Mouse (Mus musculus) liver, postnatal 0 days (tissue): ENCODE data around the gene Abi1. TPM values are rescaled to one million over a fixed set of nuclear protein-coding genes. Genes with fewer than 3 reads are reported as not detected.
A peak's percentile ranks its signal among the peaks of the same experiment; 100 is the strongest.

Experiments used
- ATAC-seq: fragments of 200-750 bp; cut with Nextera tagmentation; 2 replicates; pipeline ENCODE4 v1.8.0; 2017; ENCODE audit warnings: mild to moderate bottlenecking, moderate library complexity
- DNase-seq: peaks from one replicate; pipeline ENCODE4 v3.0.0-alpha.2; 2016
- H3K27ac ChIP-seq: fragments of 300-500 bp; sonication (generic); 2 replicates; pipeline ENCODE4 v1.5.1; 2014; ENCODE audit warnings: antibody characterized with exemption, moderate library complexity, mild to moderate bottlenecking, low read depth
- H3K27me3 ChIP-seq: fragments of 300-500 bp; sonication (generic); 2 replicates; pipeline ENCODE4 v1.6.1; 2014; ENCODE audit warnings: low read length, control low read depth, mixed read lengths; ENCODE audit not compliant: insufficient read depth
- H3K36me3 ChIP-seq: fragments of 300-500 bp; sonication (generic); replicated peaks from 2 replicates; pipeline ENCODE4 v1.6.1; 2014; ENCODE audit warnings: mild to moderate bottlenecking, control low read depth, low read length, moderate library complexity, mixed read lengths; ENCODE audit not compliant: insufficient read depth
- H3K4me1 ChIP-seq: fragments of 300-500 bp; sonication (generic); 2 replicates; pipeline ENCODE4 v1.6.1; 2014; ENCODE audit warnings: antibody characterized with exemption, mild to moderate bottlenecking, control low read depth; ENCODE audit not compliant: insufficient read depth
- H3K4me2 ChIP-seq: fragments of 300-500 bp; sonication (generic); 2 replicates; pipeline ENCODE4 v1.6.1; 2014; ENCODE audit warnings: low read depth, mild to moderate bottlenecking, low read length, moderate library complexity, mixed read lengths
- H3K4me3 ChIP-seq: fragments of 300-500 bp; sonication (generic); 2 replicates; pipeline ENCODE4 v1.5.1; 2014; ENCODE audit warnings: low read depth, low read length
- H3K9ac ChIP-seq: fragments of 300-500 bp; sonication (generic); replicated peaks from 2 replicates; pipeline ENCODE4 v1.6.1; 2014; ENCODE audit warnings: mild to moderate bottlenecking, moderate library complexity
- H3K9me3 ChIP-seq: fragments of 300-500 bp; sonication (generic); 2 replicates; pipeline ENCODE4 v1.6.1; 2016; ENCODE audit warnings: mild to moderate bottlenecking, control low read depth, low read length, mixed read lengths
- CTCF ChIP-seq: sonication (generic); IDR thresholded peaks from 2 replicates; pipeline ENCODE4 v1.5.1; 2016; ENCODE audit warnings: antibody characterized with exemption, low read depth
- EP300 ChIP-seq: IDR thresholded peaks from 2 replicates; pipeline ENCODE4 v1.6.1; 2016; ENCODE audit warnings: antibody characterized with exemption, low read depth, mild to moderate bottlenecking
- WGBS: fragments of 180-500 bp; shearing (Covaris S2); extraction: QIAGEN DNeasy Blood & Tissue Kit; methylation state at CpG from one replicate; pipeline ENCODE4 v1.1.7; 2014; ENCODE audit not compliant: insufficient replicate concordance; 5-methylcytosine and 5-hydroxymethylcytosine counted together
- polyA plus RNA-seq: library from polyadenylated mRNA; unstranded; fragments of >200 nt; fragmentation: Nextera tagmentation; extraction: Ambion mirVana; gene quantifications from 2 replicates; pipeline ENCODE4 v1.2.1, GENCODE M21; 2015

Abi1 gene
- polyA plus RNA-seq, 1 experiment from 2014 or later: 16.2 TPM

GRCm38 (mm10) chr2:22999620-23000019 is 40.4 kb downstream of the Abi1 start:
- Histone ChIP-seq H3K27me3 (no peaks in the 10 kb centered on the region), H3K4me2 (no peak overlapping the region), H3K36me3 (peaks cover 2% of the 10 kb centered on the region; the same call in 1 of the 2 replicates), H3K4me1 (peaks cover 9% of the 10 kb centered on the region), H3K4me3 (no peak overlapping the region), H3K9ac (no peak overlapping the region), H3K27ac (no peak overlapping the region), H3K9me3 (no peaks in the 10 kb centered on the region)
- WGBS: 65% methylated on average over 1 of the region's 1 CpGs
- no peak for DNase-seq
- ATAC-seq: no peak
- TF ChIP-seq CTCF (no peak), EP300 (no peak)

DNA sequence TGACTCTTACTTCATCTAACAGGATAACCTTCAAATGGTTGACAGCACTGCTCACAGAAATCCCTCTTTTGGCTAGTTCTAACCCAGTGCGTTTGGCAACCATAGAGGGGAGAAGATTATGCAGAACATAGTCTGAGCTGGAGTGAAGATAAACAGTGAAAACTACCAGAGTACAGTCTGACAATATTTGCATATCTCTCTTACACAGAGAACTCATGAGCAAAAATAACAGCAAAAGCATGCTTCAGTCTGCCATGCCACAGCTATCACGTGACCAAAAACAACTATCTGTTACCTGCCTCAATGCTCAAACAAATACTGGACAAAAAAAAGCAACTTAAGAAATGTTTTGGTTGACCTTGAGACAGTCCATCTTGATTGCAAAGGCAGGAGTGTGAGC is 41.2 kb downstream of the Abi1 start:
- Histone ChIP-seq H3K27ac (0 out of 2 replicates have a peak overlapping the region, but pooled peaks have one; percentile 25), H3K4me2 (no peak overlapping the region), H3K4me1 (peaks cover 9% of the 10 kb centered on the region), H3K9ac (no peak overlapping the region), H3K4me3 (no peak overlapping the region), H3K9me3 (no peaks in the 10 kb centered on the region), H3K36me3 (peaks cover 2% of the 10 kb centered on the region; the same call in 1 of the 2 replicates), H3K27me3 (no peaks in the 10 kb centered on the region)
- DNase-seq (no peak), ATAC-seq (peak; percentile 40)
- TF ChIP-seq CTCF: no peak
- TF ChIP-seq EP300: no peak
- 35% methylated on average over 2 of the region's 2 CpGs for WGBS

- Histone ChIP-seq H3K4me1 (peaks cover 9% of the 10 kb centered on the region), H3K9ac (no peak overlapping the region), H3K27ac (no peak overlapping the region), H3K4me3 (no peak overlapping the region), H3K9me3 (no peaks in the 10 kb centered on the region), H3K27me3 (no peaks in the 10 kb centered on the region), H3K36me3 (peaks cover 6% of the 10 kb centered on the region; the same call in 1 of the 2 replicates), H3K4me2 (no peak overlapping the region)
- WGBS: 62% methylated on average over 2 of the region's 2 CpGs
- ATAC-seq (no peak), DNase-seq (no peak)
- TF ChIP-seq CTCF: no peak
- TF ChIP-seq EP300: no peak
Observed at GRCm38 (mm10) chr2:22998015-22998414, 42.0 kb downstream of the Abi1 start.

DNA sequence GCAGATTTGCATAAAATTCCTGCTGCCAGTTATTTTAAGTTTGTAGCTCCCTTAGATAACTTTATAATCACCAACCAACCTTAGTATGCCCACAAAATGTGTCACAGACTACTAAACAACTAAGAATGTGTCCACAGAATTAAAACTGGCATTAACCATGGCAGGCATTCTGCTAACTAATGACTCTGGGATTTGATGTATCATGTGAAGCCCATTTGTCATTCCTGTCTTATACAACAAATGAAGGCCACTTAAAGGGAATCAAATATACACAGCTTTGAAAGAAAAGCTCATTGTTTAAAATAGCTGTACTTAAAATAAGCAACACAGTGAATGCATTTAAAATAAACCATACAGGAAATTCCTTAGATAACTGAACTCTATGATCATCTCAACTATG is 44.0 kb downstream of the Abi1 start:
- no peaks in the 10 kb centered on the region for H3K27me3 ChIP-seq
- no peaks in the 10 kb centered on the region for H3K9me3 ChIP-seq
- H3K4me1 ChIP-seq: peaks cover 9% of the 10 kb centered on the region
- H3K4me2 ChIP-seq: no peak overlapping the region
- ATAC-seq (no peak), DNase-seq (no peak)
- no peak overlapping the region for H3K27ac ChIP-seq
- H3K4me3 ChIP-seq: no peak overlapping the region
- H3K9ac ChIP-seq: no peak overlapping the region
- peaks cover 4% of the 10 kb centered on the region; the same call in 1 of the 2 replicates for H3K36me3 ChIP-seq
- no peak for TF ChIP-seq EP300
- no peak for TF ChIP-seq CTCF

DNA sequence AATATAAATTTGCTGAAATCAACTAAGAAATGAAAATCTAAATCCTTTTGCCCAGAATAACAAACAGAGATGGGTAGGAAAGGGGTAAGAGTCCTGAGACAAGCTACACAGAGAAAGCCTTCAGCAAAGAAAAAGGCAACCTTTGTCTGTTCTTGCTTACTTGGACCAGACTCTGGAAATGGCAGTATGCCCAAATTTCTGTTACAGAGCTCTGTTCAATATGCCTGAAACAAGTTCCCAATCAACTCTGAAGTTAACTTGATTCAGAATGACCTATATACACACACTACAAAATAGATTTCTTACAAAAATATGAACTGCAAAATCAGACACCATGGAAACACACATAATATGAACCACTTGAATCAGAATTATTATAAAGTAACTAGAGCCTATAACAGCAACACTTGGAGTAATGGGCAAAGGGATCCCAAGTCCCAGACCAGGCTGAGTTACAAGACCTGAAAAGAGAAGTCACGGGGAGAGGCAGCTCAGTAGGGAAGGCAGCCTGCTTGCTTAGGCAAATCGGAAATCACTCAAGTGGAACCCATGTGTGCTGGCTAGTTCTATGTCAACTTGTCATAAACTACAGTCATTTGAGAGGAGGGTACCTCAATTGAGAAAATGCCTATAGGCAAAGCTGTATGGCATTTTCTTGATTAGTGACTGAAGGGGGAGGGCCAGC is 53.9 kb downstream of the Abi1 start:
- H3K9me3 ChIP-seq: no peaks in the 10 kb centered on the region
- TF ChIP-seq CTCF: no peak
- TF ChIP-seq EP300: no peak
- H3K4me1 ChIP-seq: peaks cover 8% of the 10 kb centered on the region
- no peak overlapping the region for H3K4me2 ChIP-seq
- ATAC-seq (no peak), DNase-seq (no peak)
- H3K4me3 ChIP-seq: no peak overlapping the region
- H3K27ac ChIP-seq: no peak overlapping the region
- no peak overlapping the region for H3K9ac ChIP-seq
- no peaks in the 10 kb centered on the region for H3K27me3 ChIP-seq
- no peaks in the 10 kb centered on the region; the same call in none of the 2 replicates for H3K36me3 ChIP-seq
- WGBS: 66% methylated on average over 2 of the region's 2 CpGs

GRCm38 (mm10) chr2:22977387-22977973 is 62.6 kb downstream of the Abi1 start:
- no peak overlapping the region for H3K4me3 ChIP-seq
- TF ChIP-seq CTCF (no peak), EP300 (no peak)
- no peaks in the 10 kb centered on the region for H3K27me3 ChIP-seq
- H3K4me2 ChIP-seq: no peak overlapping the region
- DNase-seq (no peak), ATAC-seq (no peak)
- no peaks in the 10 kb centered on the region for H3K4me1 ChIP-seq
- H3K9me3 ChIP-seq: no peaks in the 10 kb centered on the region
- no peaks in the 10 kb centered on the region for H3K36me3 ChIP-seq
- WGBS: 63% methylated on average over 3 of the region's 3 CpGs
- H3K9ac ChIP-seq: no peak overlapping the region
- no peak overlapping the region for H3K27ac ChIP-seq
